Mouse (Mus musculus): ENCODE measurements at regions not wholly inside any gene's neighbourhood (a gene's known extent, or its start where the extent isn't known, plus 50 kb on each side); places are given as distances from the start of the nearest gene placed in this dataset.

- TF ChIP-seq POLR2A (IDR thresholded peaks at IDR 0.05; ENCODE audit: low read depth, low read length) = no peak
- TF ChIP-seq CTCF (IDR thresholded peaks at IDR 0.05; ENCODE audit: borderline replicate concordance, insufficient read depth, low read length) = no peak
Observed at GRCm38 (mm10) chr17:14114856-14115255, 55.5 kb upstream of the Gm7358 start.

Measured in embryonic fibroblast, embryonic 13.5 days (primary cell).